Mouse (Mus musculus): ENCODE measurements around the gene Lpcat3. TPM values are rescaled to one million over a fixed set of nuclear protein-coding genes. Genes with fewer than 3 reads are reported as not detected.

Lpcat3 gene
- polyA plus RNA-seq, 1 experiment from 2014 or later, result 61.4 TPM

DNA sequence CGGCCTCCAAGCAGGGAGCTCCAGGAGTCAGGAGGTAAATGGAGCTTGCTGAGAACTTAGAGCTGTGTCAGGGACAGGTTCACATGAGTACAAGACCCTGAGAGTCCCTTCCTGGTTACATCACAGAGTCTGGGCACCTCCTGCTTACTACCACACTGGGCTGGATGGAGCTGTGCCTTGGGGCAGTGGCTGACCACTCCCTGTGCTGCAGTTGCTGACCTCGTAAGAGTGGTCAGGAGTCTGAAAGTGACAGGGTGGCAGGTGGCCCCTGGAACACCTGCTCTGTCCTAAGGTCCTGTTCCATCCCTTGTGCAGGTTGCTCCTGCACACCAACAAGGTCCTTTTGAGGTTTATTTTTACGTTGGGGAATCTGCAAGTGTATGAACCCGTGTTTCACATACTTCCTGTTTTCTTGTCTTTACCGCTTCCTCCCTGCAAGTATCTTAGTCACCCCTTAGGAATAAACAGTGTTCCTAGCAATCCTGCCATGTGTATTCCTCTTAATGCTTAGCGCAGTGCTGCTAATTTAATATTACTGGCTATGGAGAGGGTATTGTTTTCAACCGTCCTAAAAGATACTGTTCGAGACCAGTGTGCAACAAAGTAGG lies 25.4 kb downstream of the Lpcat3 start:
- Histone ChIP-seq H3K27ac (peak overlapping the region; percentile 80), H3K4me3 (ENCODE audit: inconsistent target) (no peak overlapping the region), H3K79me2 (ENCODE audit: inconsistent target) (peaks cover 27% of the 10 kb centered on the region; the same call in 1 of the 2 replicates), H3K36me3 (ENCODE audit: inconsistent target) (no peaks in the 10 kb centered on the region)
- 30% methylated on average over 8 of the region's 8 CpGs for WGBS (ENCODE audit: missing documents)

DNA sequence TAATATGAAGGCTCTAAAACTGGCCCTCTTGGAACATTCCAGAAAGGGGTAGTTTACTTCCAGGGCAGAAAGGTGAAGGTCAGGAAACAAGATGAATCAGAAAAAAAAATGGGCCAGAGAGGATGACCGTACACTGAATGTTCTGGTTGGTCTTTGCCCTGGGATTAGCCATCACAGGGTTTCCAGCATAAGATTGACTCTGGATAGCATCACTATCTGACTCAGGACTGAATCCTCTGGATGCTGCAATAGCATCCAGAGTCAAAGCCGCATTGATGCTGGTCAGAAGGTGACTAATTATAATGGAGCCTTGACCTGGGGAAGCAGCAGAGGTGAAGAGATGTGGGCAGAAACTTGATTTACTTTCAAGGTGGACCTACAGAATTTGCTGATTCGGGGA lies 26.2 kb downstream of the Lpcat3 start:
- Histone ChIP-seq H3K36me3 (ENCODE audit: inconsistent target) (no peaks in the 10 kb centered on the region), H3K79me2 (ENCODE audit: inconsistent target) (peaks cover 26% of the 10 kb centered on the region; the same call in 1 of the 2 replicates), H3K4me3 (ENCODE audit: inconsistent target) (no peak overlapping the region), H3K27ac (peak overlapping the region; percentile 80; the same call in 1 of the 2 replicates)
- 96% methylated on average over 3 of the region's 3 CpGs for WGBS (ENCODE audit: missing documents)

DNA sequence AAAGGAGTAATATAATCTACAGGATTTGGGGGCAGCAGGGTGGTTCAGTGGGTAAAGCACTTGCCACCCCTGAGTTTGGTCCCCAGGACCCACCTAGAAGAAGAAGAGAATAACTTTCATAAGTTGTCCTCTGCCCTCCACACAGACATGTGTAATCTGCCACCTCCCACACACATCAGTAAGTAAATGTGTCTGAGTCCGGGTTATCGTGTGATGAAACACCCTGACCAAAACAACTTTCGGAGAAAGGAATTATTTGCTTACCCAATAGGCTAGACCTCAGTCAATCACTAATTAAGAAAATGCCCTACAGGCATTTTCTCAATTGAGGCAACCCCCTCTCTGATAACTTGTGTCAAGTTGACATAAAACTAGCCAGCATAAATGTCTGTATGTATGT lies 27.7 kb downstream of the Lpcat3 start:
- WGBS (ENCODE audit: missing documents), result 84% methylated on average over 3 of the region's 3 CpGs
- Histone ChIP-seq H3K79me2 (ENCODE audit: inconsistent target) (peaks cover 26% of the 10 kb centered on the region; the same call in 1 of the 2 replicates), H3K4me3 (ENCODE audit: inconsistent target) (no peak overlapping the region), H3K27ac (no peak overlapping the region), H3K36me3 (ENCODE audit: inconsistent target) (no peaks in the 10 kb centered on the region)

DNA sequence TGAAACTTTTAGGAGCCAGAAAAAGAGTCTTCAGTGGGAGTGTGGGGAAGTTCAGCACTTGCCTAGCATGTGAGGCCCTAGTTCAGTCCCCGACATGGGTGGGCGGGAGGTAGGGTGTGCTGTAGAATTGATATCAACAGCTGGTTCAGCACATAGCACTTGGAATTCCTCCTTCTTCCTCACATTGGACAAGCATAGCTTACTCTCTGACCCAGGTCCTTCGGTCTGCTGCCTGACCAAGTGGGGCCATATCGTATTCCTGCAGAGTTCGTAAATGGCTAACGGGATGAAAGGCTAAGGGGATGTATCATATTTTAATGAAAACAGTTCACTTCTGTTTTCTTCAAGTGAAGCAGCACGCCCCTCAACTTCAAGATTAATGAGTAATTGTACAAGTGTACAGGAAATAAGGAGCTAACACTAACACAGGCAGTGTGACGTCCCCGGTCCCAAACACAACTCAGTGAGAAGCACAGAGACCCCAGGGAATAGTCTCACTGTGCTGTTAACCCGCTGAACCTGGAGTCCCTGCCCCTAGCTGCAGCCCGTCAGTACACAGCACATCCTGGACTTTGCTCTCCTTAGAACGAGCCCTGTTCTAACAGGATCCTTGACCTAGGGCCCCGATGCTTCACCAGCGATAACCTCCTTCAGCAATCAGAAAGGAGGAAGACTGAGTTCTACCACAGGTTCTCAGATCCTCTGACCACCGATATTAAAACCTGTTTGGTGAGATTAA lies 30.6 kb downstream of the Lpcat3 start:
- peaks cover 18% of the 10 kb centered on the region; the same call in 1 of the 2 replicates for H3K79me2 ChIP-seq (ENCODE audit: inconsistent target)
- 75% methylated on average over 15 of the region's 15 CpGs for WGBS (ENCODE audit: missing documents)
- H3K27ac ChIP-seq, result no peak overlapping the region
- H3K36me3 ChIP-seq (ENCODE audit: inconsistent target), result no peaks in the 10 kb centered on the region
- H3K4me3 ChIP-seq (ENCODE audit: inconsistent target), result no peak overlapping the region

GRCm38 (mm10) chr6:124694166-124694955 lies 31.5 kb downstream of the Lpcat3 start:
- Histone ChIP-seq H3K79me2 (ENCODE audit: inconsistent target) (peaks cover 12% of the 10 kb centered on the region; the same call in 1 of the 2 replicates), H3K27ac (no peak overlapping the region), H3K4me3 (ENCODE audit: inconsistent target) (no peak overlapping the region), H3K36me3 (ENCODE audit: inconsistent target) (peaks cover 6% of the 10 kb centered on the region; the same call in 1 of the 2 replicates)
- WGBS (ENCODE audit: missing documents), result 88% methylated on average over 15 of the region's 15 CpGs

DNA sequence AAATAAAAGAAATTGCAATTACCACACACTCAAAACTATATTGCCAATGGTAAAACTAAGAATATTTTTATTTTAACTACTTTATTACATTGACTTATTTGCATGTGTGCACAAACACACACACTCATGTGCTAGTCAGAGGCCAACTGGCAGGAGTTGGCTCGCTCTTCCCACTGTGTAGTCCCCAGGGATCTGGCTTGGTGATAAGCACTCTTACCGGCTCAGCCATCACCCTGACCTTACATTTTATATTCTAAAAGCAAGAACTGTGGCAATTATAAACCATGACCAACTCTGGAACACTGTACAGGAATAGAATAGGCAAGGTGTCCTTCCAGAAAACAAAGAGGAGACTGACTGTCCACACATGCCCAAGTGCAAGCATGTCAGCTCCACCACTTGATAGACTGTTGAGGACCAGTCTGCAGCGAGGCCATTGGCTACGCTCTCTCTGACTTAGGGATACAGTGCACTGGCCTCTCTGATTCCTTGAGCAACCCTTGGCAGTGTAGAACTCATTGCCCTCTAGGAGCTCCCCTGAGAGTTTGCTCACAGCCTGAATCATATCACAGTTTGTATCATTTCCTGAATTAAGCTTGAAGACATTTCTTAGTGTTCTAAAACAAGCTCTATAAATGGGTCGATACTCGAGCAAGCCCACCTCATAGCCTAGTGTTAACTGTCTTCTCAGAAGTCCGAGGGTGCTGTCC lies 33.8 kb downstream of the Lpcat3 start:
- peaks cover 19% of the 10 kb centered on the region; the same call in 1 of the 2 replicates for H3K36me3 ChIP-seq (ENCODE audit: inconsistent target)
- H3K4me3 ChIP-seq (ENCODE audit: inconsistent target), result no peak overlapping the region
- 93% methylated on average over 7 of the region's 7 CpGs for WGBS (ENCODE audit: missing documents)
- H3K79me2 ChIP-seq (ENCODE audit: inconsistent target), result no peaks in the 10 kb centered on the region
- H3K27ac ChIP-seq, result no peak overlapping the region

DNA sequence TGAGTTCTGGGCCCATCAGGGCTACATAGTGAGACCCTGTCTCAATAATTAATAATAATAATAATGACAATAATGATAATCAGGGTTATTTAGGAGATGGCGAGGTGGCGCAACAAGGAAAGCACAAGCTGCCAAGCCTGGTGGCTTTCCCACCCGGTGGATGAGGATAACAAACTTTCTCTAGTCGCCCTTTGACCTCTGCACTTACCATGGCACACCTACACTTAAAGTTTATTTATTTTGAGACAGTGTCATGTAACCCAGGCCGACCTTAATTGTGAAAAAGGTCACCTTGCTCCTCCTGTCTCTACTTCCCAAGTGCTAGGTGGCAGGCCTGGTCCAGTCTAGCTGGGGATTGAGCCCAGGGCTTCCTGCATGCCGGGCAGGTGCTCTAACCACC lies 35.9 kb downstream of the Lpcat3 start:
- Histone ChIP-seq H3K27ac (no peak overlapping the region), H3K79me2 (ENCODE audit: inconsistent target) (no peaks in the 10 kb centered on the region), H3K36me3 (ENCODE audit: inconsistent target) (peaks cover 37% of the 10 kb centered on the region), H3K4me3 (ENCODE audit: inconsistent target) (no peak overlapping the region)
- WGBS (ENCODE audit: missing documents), result 95% methylated on average over 6 of the region's 6 CpGs

GRCm38 (mm10) chr6:124699366-124699765 lies 36.5 kb downstream of the Lpcat3 start:
- H3K36me3 ChIP-seq (ENCODE audit: inconsistent target), result peaks cover 43% of the 10 kb centered on the region
- H3K4me3 ChIP-seq (ENCODE audit: inconsistent target), result no peak overlapping the region
- no peak overlapping the region for H3K27ac ChIP-seq
- 92% methylated on average over 4 of the region's 4 CpGs for WGBS (ENCODE audit: missing documents)
- no peaks in the 10 kb centered on the region for H3K79me2 ChIP-seq (ENCODE audit: inconsistent target)

DNA sequence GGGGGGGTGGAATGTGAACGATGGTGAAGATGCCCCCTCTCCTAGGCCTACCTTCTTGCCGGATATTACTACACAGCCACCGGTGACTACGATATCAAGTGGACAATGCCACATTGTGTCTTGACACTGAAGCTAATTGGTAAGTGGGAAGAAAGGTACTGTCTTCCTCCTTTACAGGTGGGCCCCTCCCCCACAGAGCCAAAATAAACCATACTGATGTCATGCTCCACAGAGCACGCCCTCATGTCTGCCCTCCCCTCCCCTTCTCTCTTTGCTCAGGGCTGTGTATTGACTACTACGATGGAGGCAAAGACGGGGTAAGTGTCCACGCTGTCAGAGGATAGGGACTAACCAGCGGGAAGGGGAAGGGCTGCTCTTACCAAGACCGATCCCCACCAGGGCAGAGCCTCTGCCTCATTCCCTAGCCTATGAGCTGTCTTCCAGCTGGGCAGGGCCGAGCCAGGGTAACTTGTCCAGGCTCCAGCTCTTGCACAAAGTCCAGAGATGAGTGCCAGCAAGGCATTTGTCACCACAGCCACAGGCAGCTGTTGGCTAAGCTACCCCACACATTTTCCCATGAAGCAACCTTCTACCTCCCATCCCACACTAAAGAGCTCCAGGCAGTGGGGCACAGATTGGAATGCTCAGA lies 37.3 kb downstream of the Lpcat3 start:
- WGBS (ENCODE audit: missing documents), result 92% methylated on average over 10 of the region's 11 CpGs

DNA sequence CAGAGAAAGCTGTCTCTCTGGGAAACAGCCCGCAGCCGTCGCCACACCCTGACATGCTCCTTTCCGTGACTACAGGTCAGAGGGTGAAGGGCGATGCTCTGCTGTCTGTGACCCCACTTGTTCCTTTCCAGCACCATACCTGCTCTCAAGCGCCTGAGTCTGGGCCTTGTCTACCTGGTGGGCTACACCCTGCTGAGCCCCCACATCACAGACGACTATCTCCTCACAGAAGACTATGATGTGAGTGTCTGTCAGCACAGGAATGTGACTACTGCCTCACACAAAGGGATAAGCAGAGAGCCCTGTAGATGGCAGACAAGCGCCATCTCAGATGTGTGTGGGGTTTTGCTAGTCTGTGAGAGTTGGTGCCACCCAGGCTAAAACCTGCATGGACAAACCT lies 38.5 kb downstream of the Lpcat3 start:
- WGBS (ENCODE audit: missing documents), result 95% methylated on average over 8 of the region's 8 CpGs
- Histone ChIP-seq H3K27ac (no peak overlapping the region), H3K36me3 (ENCODE audit: inconsistent target) (peaks cover 62% of the 10 kb centered on the region), H3K79me2 (ENCODE audit: inconsistent target) (peaks cover 17% of the 10 kb centered on the region), H3K4me3 (ENCODE audit: inconsistent target) (no peak overlapping the region)

More for the DNA sequence above, 37.3 kb downstream of the Lpcat3 start:
- Histone ChIP-seq H3K36me3 (ENCODE audit: inconsistent target) (peaks cover 50% of the 10 kb centered on the region), H3K79me2 (ENCODE audit: inconsistent target) (peaks cover 5% of the 10 kb centered on the region; the same call in 1 of the 2 replicates), H3K4me3 (ENCODE audit: inconsistent target) (no peak overlapping the region), H3K27ac (no peak overlapping the region)

DNA sequence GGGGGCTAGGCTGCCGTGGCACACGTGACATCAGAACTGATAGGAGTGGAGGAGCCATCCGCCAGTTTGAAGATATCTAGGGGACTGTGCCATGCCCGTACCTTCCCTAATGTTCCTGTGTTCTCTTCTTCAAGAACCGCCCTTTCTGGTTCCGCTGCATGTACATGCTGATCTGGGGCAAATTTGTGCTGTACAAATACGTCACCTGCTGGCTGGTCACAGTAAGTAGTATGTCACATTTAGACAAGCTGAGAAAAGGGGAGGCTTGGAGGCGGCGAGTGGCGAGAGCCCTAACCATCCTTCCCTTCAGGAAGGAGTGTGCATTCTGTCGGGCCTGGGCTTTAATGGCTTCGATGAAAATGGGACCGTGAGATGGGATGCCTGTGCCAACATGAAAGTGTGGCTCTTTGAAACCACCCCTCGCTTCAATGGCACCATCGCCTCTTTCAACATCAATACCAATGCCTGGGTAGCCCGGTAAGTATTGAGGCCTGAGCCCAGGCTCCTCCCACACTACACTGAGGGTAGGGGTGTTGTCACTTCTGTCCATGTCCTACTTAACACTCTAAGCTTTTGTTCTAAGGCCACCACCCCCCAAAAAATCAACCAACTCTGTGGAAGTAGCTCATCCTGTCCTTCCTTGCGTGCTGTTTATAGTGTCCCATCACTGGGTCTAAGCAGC lies 39.4 kb downstream of the Lpcat3 start:
- H3K4me3 ChIP-seq (ENCODE audit: inconsistent target), result no peak overlapping the region
- WGBS (ENCODE audit: missing documents), result 95% methylated on average over 17 of the region's 17 CpGs

GRCm38 (mm10) chr6:124702784-124703103 lies 39.9 kb downstream of the Lpcat3 start:
- 59% methylated on average over 3 of the region's 3 CpGs for WGBS (ENCODE audit: missing documents)
- H3K36me3 ChIP-seq (ENCODE audit: inconsistent target), result peaks cover 65% of the 10 kb centered on the region
- no peak overlapping the region for H3K4me3 ChIP-seq (ENCODE audit: inconsistent target)
- H3K79me2 ChIP-seq (ENCODE audit: inconsistent target), result peaks cover 31% of the 10 kb centered on the region
- H3K27ac ChIP-seq, result no peak overlapping the region

More for the DNA sequence above, 39.4 kb downstream of the Lpcat3 start:
- peaks cover 26% of the 10 kb centered on the region for H3K79me2 ChIP-seq (ENCODE audit: inconsistent target)
- peaks cover 62% of the 10 kb centered on the region for H3K36me3 ChIP-seq (ENCODE audit: inconsistent target)
- H3K27ac ChIP-seq, result no peak overlapping the region

DNA sequence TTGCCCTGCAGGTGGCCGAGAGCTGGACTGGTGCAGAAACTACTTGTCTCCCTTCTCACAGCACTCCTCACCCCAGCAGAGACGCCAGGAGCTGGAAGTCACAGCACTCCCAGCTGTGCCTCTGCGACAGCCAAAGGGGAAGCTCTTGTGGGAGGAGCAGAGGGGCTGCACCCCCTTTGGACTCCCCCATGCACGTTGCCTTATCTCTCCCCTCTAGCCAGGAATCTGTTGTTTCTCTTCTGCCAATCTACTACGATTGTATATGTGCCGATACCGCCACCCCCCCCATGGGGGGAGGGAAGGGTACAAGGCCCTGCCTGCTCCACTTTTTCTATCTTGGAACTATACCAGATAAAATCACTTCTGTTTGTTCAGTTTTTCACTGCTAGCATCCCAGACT lies 41.0 kb downstream of the Lpcat3 start:
- WGBS (ENCODE audit: missing documents), result 86% methylated on average over 7 of the region's 7 CpGs
- Histone ChIP-seq H3K79me2 (ENCODE audit: inconsistent target) (peaks cover 42% of the 10 kb centered on the region), H3K36me3 (ENCODE audit: inconsistent target) (peaks cover 65% of the 10 kb centered on the region), H3K4me3 (ENCODE audit: inconsistent target) (no peak overlapping the region), H3K27ac (no peak overlapping the region)
